Mouse (Mus musculus): Measurements from ENCODE around the gene Pvalb.

DNA sequence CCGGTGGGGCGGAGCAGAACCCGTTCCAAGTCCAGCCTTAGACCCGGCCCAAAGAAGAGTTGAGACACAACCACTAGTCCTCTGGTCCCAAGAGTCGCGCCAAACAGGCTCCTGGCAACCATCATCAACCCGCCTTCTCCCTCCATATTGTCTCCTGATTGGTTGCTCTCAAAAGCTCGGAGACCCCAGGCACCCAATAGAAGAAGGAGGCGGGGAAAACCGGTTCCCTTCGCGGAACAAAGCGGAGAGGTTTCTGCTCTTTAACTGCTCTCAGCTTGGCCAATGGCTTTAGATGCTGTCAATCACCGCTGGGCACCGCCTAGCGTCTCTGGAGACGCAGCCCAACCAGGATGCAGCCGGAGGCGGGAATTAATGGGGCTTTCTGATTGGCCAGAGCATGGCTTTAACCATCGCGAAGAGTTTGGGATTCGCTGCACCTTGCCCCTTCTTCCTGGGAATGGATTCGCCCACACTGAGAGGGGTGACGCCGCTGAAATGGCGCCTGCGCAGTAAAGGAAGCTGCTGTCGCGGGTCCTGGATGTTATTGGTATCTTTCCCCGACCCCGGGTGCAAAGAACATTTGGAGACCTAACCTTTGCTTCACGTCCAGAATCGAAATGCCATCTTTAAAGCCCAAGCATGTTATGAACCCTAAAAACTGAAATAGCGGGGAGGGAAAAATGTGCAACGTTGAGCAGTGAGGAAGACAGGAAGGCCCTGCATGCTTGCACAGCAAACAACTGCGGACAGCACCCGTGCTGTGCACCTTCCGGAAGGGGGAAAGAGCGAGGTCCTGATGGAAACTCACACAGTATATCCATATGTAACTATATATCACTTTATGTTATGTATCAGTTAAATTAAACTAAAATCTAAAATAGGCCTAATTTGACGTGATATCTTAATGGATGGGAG lies 32.0 kb downstream of the Pvalb start, which contains the start of gene Ift27:
- TF ChIP-seq FLI1 (IDR thresholded peaks at IDR 0.05; ENCODE audit: low read length) (peak; percentile 31; the same call in 1 of the 2 replicates), GATA1 (IDR thresholded peaks at IDR 0.05; ENCODE audit: borderline replicate concordance, low read length) (no peak)
